Mouse (Mus musculus) liver, adult 2 months (tissue): ENCODE measurements at regions not wholly inside any gene's neighbourhood (a gene's known extent, or its start where the extent isn't known, plus 50 kb on each side); places are given as distances from the start of the nearest gene placed in this dataset.

Experiments used
- CTCF ChIP-seq: fragments of 200-500 bp; IDR thresholded peaks from 2 replicates; pipeline ENCODE4 v1.5.1; 2011; ENCODE audit warnings: low read depth, low read length, control low read depth
- POLR2A ChIP-seq: fragments of 200-500 bp; IDR thresholded peaks from 2 replicates; pipeline ENCODE4 v1.6.1; 2011; ENCODE audit warnings: low read length, control low read depth; ENCODE audit not compliant: insufficient read depth; ENCODE audit errors: extremely low read depth

- no peak for TF ChIP-seq CTCF
- TF ChIP-seq POLR2A, result no peak
Measured at GRCm38 (mm10) chr1:166793052-166793716, 111.5 kb upstream of the Fmo9 start.
